Mouse (Mus musculus): Measurements from ENCODE around the gene Mill1.
"Not testable (repeated sequence)": the region's sequence is repeated elsewhere in the genome, so short reads cannot be mapped to it uniquely, and the experiment has no call there.

Gene Mill1

DNA sequence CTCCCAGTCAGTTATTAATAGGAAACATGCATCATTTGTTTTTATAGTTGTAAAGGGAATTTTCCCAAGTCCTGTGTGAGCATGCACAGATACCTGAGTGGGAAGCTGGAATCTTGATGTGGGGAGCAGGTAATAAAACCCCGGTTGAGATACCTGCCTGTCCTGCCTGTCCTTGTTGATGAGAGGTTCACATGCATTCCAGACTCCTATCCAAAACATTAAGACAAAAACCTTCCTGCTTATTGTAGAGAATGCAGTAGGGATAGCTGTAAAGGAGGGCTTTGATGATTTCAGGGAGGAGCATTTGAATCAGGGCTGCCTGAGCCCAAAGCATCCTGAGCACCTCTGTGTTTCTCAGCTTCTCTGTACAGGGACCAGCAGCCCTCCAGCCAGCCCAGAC, at the start of gene Mill1:
Mill1 (plus strand) TSS at position 301 of the 400 bp plus-strand sequence.
- no peak for DNase-seq (ENCODE audit: low spot score in 2 of 2)

DNA sequence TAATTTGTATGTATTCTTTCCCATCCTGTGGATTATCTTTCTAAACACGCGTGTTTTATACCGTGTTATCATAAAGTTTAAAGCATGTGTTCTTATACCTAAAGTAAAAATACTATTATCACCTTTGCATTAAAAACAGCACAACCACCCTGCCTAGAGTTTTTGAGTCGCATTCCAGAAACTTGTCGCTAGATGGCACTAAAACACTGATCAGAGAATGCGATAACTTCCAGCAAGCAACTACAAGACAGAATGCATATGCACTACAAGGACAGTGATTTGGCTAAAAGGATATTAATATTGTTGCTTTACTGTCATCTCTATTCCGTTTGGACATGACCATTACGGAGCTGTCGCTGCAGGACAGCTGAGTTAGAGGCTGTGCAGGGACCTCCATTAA, 34.2 kb upstream of the Mill1 start:
- peak in 1 of 2 experiments; percentile 8 for DNase-seq (ENCODE audit: low spot score in 2 of 2)

GRCm38 (mm10) chr7:18214699-18215098, 30.4 kb upstream of the Mill1 start:
- DNase-seq (ENCODE audit: low spot score in 2 of 2): no peak

- no peak for DNase-seq (ENCODE audit: low spot score in 2 of 2)
Observed at GRCm38 (mm10) chr7:18238561-18238960, 6.6 kb upstream of the Mill1 start.

DNA sequence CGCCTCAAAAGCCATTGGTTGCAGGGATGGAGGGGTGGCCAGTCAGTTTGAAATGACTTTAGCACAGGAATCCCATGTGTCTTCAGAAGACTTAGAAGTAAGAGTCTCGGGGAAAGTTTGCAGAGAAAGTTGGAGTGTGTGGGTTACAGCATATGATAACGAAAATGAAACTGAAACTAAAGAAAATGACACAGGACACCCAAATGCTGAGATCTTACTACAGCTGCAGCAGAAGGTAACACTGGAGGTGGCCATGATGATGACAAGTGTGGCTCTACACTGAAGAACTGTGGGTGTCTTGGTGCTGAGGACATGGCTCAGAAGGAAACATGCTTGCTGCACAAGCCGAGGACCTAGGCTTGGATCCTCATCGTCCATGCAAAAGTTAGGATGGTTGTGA, 3.9 kb upstream of the Mill1 start:
- DNase-seq (ENCODE audit: low spot score in 2 of 2): no peak

- DNase-seq (ENCODE audit: low spot score in 2 of 2): not testable (repeated sequence)
Observed at GRCm38 (mm10) chr7:18243959-18244573, 1.1 kb upstream of the Mill1 start.

GRCm38 (mm10) chr7:18260219-18260618, 15.1 kb downstream of the Mill1 start:
- DNase-seq (ENCODE audit: low spot score in 2 of 2): no peak

- DNase-seq (ENCODE audit: low spot score in 2 of 2): peak in 1 of 2 experiments; percentile 7
Observed at GRCm38 (mm10) chr7:18265089-18265488, 19.9 kb downstream of the Mill1 start.

Data from urinary bladder, postnatal 36 days (tissue).